Mouse (Mus musculus) bone marrow, adult 2 months (tissue): Measurements from ENCODE around the gene Ipmk.

Experiments
- CTCF ChIP-seq: fragments of 200-500 bp; IDR thresholded peaks from 2 replicates; pipeline ENCODE4 v1.5.1; 2011; ENCODE audit warnings: low read length, control low read depth; ENCODE audit not compliant: control insufficient read depth, insufficient read depth
- POLR2A ChIP-seq: fragments of 200-500 bp; IDR thresholded peaks from 2 replicates; pipeline ENCODE4 v1.6.1; 2011; ENCODE audit warnings: low read depth, mild to moderate bottlenecking, control low read depth, low read length, borderline replicate concordance; ENCODE audit not compliant: control insufficient read depth

- TF ChIP-seq POLR2A (no peak), CTCF (no peak)
These were observed 17.5 kb upstream of the Ipmk start for GRCm38 (mm10) chr10:71330070-71330469.
